Mouse (Mus musculus): ENCODE results near the gene Zdhhc8. TPM values are rescaled to one million over a fixed set of nuclear protein-coding genes. Genes with fewer than 3 reads are reported as not detected.
A peak's percentile ranks its signal among the peaks of the same experiment; 100 is the strongest.

Gene Zdhhc8
- total RNA-seq (2021) = 10 to 100 TPM; 68.5 to 70.0 TPM

DNA sequence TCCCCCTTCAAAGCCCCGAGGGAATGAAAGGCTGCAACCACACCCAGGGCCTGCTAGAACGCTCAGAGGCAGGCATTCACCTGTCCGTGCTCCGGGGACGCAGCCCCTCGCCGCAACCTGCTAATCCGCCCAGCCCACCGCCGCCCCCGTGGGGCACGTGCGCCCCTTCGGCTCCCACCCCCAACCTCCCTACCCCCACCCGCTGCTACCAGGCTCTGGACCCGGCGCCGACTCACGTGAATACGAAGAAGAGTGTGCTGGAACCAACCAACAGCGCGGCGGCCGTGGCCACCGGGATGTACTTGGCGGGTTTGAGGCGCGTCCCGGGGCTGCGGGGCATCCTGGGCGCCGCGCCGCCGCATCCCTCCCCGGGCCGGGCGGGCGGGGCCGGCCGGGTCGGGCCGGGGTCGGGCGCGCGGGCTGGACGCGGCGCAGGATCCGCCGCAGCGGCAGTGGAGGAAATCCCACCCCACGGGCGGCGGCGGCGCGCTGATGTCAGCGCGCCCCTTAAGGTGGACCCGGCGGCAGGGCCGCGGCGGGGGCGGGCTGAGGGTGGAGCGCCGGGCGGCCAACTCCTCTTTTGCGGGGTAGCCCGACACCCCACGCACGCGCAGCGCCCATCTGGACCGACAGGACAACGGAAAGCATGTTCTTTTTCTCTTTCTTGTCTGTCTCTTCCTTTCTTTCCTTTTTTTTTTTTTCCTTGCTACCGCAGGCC, at the start of gene Zdhhc8:
Gene Zdhhc8, minus strand, starts transcription at position 466 of the 718 bp plus-strand sequence.
- peak; percentile 74 to 78 for DNase-seq

DNA sequence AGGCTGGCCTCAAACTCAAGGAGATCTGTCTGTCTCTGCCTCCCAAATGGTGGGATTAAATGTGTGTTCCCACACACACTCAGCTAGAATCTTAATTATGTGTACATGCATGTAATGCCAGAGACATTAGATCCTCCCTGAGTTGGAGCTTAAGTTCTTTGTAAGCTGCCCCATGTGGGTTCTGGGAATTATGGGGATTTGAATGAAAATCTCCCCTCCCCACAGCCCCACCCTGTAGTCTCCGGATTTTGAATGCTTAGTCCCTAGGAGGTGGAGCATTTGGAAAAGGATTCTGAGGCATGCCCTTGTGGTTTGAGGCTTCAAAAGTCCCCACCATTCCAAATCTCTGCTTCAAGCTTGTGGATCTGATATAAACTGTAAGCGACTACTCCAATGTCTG, 40.2 kb upstream of the Zdhhc8 start:
- DNase-seq = no peak

DNA sequence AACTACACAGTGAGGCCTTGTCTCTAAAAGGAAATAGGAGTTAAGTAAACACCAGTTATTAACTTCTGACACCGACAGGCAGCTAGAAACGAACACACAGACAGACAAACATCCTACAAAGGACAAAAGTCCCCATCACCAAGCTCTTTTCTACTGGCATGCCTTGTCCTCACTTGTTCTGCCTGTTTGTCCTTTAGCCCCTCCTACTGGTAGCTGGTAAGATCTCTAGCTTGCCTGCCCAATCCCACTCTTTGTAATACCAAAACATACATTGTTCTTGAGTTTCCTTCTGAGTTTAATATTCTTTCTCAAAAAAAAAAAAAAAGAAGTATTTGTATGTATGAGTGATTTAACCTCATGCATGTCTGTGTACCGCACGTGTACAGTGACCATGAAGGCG, 33.2 kb upstream of the Zdhhc8 start:
- no peak for DNase-seq

DNA sequence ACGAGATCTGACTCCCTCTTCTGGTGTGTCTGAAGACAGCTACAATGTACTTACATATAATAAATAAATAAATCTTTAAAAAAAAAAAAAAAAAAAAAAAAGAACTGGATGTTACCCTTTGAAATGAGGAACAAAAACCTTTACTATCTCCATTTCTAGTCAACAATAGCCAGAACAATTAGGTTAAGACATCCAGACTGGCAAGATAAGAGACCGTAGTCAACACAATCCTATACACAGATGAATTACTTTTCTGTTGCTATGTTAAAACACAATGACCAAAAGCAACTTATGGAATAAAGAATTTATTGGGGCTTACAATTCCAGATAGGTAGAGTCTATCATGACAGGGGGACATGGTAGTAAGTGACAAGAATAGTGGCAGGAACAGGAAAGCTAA, 30.1 kb upstream of the Zdhhc8 start:
- no peak for DNase-seq

DNA sequence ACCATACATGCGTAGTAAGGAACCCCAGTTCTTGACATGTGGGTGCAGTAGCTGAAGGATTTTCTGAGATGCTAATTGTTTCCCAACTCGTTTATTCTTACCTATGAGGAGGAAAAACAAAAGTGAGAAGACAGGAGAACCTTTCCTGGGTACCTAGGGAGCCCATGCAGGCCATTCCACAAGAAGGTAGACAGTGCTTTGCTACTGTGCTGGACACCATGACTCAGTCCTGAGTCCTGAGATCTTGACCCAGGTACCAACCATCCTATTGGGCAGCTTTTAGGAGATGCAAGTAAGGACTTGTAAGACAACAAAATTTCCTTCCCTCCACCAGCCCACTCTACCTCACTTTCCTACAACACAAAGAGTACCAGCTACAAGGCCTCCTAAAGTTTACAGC, 23.3 kb upstream of the Zdhhc8 start, which contains the start of gene Gm49776:
Gene Gm49776, minus strand, starts transcription at position 101 of the 400 bp plus-strand sequence.
- DNase-seq = no peak

DNA sequence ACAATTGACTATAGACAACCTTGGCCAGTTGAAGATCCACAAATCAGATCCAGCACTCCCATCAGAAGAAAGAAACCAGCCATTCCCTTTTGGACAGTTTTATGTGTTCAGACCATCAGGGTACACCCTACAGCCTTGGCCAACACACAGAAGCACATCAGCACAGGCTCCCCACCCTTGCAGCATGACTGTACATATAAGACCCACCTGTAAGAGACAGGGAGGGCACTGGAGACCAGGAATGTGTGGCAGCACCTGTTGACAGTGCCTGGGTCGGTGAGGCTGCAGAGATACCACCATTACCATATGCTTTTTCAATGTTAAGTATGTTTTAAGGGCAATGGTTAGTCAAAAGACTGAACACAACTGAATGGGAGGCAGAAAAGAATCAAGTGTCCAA, 18.9 kb upstream of the Zdhhc8 start:
- DNase-seq = no peak

DNA sequence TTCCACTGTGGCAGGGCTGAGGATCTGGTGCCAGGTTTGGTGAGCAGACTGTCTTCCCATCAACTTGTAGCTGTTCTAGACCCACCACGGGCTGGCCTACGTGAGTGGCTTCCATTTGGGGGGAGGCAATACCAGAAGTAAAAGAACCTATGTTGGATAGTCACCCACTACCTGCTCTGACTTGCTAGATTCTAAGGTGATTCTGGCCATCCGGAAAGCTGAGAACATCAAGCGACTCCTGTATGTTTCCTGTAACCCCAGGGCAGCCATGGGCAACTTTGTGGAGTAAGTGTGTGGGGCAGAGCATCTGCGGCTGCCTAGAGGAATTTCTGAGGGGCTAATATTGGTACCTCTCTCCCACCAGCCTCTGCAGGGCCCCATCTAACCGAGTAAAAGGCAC, 17.8 kb upstream of the Zdhhc8 start:
- no peak for DNase-seq

DNA sequence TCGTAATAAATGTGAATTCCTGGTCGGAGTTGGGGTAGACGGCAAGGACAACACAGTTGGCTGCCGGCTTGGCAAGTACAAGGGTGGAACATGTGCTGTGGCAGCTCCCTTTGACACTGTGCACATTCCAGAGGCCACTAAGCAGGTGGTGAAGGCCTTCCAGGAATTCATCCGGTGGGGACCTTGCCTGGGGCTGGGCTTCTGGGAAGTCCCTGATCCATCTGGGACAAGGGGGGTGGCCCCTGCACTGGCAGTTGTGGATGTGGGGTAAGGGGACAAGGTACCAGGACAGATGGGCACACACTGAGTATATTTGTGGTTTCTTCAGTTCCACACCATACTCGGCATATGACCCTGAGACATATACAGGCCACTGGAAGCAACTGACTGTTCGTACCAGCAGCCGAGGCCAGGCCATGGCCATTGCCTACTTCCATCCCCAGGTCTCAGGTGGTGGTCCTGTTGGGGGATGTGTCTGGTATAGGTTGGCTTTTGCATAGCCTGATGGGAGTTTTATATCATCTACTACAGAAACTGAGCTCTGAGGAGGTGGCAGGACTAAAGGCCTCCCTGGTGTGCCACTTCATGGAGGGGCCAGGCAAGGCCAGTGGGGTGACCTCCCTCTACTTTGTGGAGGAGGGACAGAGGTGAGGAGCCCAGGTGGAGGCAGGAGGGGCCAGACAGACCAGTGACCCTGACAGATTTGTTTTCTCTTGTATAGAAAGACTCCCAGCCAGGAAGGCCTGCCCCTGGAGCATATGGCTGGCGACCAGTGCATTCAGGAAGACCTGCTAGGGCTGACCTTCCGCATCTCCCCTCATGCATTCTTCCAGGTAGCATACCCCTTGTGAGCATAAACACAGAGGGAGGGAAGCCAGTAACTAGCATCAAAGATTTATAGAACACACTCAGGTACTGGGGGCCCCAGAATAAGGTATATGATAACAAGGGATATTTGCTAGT, 16.2 kb upstream of the Zdhhc8 start:
- DNase-seq = no peak

DNA sequence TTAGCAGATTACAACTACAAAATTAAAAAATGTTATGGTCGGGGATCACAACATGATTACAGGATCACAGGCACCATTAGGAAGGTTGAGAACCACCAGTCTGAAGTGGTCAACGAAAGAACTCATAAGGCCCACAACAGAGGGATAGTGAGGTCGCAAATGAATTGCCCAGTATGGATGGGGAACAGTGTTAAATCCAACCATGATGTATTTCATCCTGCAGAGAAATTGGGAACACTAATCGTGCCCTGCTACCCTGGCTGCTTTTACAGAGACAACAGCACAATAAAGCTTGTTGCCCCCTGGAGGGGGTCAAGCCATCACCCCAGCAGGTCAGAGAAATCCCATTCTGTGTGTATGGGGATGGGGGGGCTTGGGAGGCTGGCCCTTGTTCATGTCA, 15.3 kb upstream of the Zdhhc8 start:
- DNase-seq = no peak

DNA sequence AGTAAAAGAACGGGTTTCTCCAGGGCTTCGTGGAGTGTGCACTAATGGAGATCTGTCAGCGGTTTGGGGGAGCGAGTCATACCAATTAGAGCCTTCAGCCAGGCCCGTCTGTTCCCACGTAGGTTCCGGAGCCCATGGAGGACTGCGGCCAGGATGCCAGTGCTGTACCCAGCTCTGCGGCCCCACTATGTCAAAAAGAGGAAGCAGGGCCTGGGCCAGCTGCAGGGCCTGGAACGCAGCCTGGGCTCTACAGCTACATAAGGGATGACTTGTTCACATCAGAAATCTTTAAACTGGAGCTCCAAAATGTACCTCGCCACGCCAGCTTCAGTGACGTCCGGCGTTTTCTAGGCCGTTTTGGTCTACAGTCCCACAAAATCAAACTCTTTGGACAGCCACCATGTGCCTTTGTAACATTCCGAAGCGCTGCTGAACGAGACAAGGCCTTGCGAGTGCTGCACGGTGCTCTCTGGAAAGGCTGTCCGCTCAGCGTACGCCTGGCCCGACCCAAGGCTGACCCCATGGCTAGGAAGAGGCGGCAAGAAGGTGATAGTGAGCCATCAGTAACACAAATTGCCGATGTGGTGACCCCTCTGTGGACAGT, 14.5 kb upstream of the Zdhhc8 start:
- DNase-seq = peak in 1 of 2 experiments; percentile 50

DNA sequence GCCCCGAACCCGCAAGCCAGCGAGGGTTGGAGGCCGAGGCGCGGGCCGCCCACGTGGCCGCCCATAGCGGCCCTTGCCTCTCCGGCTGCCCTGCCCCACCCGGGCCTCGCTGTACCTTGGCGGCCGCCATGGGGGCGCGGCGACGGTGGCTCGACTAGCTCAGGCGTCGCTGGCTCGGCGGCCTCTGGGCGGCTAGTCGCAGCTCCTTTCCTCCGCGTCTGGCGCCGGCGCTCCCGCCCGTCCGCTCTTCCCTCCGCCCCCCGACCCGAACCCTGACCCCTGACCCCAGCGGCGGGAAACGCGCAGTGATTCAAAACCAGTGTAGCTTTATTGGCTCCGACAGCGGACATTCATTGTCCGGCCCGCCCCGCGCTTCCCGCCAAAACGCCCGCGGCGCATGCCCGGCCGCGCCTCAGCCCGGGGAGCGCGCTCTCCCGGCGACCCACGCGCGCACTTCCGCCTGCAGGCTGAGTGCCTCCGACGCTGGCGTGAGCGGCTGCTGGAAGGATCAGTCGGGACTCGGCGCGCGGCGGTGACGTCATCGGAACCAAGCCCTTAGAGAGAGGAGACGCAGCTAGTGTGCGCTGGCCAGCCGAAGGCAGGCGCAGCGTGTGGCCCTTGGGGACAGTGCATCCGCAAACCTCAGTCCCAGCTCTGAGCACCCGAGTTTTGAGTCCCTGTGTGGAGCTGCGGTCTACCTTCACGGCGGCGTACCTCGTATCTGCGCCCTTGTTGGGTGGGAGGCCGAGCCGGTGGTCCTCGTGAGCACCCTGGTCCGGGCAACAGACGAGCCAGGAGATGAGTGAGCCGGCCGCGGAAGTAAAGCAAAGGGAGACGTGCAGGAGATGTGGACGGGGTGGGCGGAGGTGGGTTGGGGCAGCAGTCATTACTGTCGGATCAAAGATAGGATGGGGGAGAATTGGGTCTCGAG, 13.8 kb upstream of the Zdhhc8 start, which contains the start of the genes Trmt2a and Ranbp1:
Gene Trmt2a, plus strand, starts transcription at position 247 of the 931 bp plus-strand sequence.
Gene Ranbp1, minus strand, starts transcription at position 300 of the 931 bp plus-strand sequence.
- peak; percentile 99 for DNase-seq

DNA sequence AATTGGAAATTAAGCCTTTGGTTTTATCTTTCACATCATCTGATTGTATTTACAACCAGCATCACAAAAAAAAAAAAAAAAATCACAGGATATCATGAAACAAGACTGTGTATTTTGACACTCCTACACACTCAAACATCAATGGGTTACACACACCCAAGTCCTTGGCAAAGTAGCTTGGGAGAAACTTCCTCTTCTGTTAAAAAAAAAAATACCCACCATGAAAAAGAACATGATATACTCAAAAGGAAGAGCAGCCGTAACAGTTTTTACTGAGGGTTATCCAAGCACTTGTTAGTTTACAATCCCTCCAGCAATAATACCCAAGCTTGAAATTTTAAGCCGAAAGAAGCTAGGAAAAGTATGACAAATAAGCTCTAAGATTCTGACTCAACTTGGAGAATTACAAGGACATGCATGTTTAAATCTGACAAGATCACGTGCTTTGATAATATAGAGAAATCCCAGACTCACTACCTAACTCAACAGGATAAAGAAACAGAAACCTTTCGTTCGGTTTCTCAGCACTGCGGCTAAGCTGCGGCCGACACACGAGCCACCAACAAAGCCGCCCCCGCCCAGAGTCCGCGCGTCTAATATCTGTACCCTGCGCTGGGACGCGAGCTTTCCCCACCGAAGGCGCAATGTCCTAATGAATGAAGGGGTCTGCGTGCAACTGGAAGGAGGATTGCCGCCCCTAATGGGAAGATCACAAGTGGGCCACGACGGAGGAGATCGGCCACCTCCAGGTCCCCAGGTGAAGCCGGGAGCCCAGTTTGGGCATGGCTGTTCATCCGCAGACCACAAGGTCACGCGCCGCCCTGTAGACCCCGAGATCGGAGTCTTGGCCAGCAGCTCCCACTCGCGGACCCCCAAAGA, 12.8 kb upstream of the Zdhhc8 start:
- DNase-seq = peak in 1 of 2 experiments; percentile 33

DNA sequence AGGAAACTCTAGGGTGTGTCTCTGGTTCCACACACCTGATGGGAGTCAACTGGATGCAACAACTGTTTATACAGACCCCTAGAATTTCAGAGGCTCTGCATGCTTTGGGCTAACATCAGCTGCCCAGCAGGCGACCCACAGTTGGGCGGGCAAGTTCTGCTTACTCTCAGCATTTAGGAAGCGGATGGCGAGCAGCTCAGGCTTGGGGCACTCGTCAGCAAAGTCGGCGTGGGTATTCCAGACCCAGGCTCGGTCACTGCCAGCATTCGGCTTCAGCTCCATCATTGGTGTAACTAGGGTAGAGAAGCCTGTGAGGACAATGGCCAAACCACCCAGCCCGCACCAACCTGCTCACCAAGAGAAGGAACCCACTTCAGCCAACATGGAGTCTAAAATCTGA, 6.6 kb upstream of the Zdhhc8 start:
- no peak for DNase-seq

DNA sequence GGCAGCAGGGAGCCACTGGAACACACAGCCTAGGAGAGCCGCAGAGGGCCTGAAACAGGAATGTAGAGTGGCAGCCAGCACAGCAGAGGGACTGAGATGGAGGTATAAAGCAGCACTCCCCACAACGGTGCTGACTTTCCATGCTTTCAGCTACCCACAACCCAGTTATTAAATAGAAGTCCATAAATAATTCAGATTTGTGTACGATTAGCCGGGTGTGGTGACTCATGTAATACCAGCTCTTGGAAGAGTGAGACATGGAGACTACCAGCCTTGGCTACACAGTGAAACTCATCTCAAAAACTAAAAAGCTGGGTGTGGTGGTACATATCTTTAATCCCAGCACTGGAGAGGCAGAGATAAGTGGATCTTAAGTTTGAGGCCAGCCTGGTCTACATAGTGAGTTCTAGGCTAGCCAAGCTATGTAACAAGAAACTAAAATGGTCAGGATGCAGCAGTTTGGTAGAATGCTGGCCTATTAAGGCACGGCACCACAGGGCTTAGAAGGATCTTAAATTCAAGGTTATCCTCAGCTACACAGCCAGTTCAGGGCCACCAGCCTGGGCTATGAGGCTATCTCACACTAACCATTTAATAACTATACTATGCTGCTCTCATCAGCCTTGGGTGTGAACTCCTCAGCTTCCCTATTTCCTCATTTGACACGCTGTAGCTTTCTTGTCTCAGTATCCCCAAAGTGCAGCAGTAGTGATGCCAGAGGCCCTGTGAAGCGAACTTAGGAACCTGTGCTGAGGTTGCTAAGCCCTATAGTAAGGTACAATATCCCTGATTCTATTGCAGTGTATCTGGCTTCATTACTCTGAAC, 2.0 kb upstream of the Zdhhc8 start:
- DNase-seq = no peak

DNA sequence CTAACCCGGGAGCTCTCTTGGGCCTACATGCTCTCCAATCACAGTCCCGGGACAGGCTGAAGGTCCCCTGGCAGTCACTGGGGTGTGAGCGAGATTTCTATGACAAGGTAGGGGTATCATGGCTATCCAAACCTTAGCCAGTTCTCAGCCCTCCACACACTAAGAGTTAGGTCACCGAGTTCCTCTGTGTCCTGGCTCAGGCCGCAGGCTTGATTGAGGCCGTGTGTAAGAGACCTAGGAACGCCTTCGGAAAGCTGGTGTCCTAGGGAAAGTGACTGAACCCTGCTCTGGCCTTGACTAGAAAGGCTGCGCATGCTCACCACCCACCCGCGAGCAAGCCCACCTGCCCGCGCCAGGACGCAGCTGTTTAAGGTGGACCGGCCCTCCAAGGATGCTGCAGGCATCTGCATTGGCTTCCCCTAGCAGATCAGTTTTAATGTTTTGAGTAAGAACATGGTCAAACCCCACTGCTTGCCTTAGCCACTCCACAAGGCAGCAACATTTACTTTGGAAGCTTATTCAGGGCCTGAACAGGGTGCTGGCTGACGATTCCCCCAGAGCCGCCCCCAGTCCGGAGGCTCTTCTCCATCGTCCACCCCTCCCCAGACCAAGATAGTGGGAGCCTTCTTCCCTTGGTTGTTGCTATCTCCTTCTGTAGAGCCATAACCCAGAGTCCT, 591 bp upstream of the Zdhhc8 start:
- peak; percentile 66 to 74 for DNase-seq

DNA sequence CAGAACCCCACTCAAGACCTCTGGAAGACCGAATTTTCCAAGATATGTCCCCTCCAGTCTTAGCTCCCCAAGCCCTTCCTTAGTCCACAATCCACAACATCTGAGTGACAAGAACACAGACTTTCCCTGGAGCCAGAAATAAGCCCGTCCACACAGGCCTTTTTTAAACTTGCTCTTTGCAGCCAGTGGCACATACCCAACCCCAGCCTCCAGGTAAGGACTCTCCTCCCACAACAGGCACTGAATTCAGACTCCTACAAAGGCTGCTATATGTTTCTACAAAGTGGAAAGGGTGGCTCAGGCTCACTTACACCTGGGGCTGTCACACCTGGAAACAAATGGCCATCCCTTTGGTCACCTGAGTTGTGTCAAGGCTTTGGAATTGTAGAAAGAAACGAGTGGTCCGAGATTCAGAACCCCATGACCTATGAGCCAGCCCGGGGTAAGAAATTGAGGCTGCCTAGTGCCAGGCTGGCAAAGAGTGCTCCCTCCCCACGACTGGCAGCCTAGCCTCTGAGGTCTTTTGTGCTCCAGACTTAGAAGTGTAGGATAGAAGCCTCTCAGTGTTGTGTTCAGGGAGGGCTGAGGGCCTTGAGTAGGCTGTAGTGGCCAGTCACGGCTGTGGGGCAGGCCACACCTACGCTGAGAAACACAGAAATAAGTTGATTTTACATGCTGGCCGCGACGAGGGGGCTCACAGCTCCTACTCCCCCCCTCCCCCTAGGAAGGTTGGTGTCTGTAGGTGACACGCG, 841 bp downstream of the Zdhhc8 start:
- DNase-seq = no peak

DNA sequence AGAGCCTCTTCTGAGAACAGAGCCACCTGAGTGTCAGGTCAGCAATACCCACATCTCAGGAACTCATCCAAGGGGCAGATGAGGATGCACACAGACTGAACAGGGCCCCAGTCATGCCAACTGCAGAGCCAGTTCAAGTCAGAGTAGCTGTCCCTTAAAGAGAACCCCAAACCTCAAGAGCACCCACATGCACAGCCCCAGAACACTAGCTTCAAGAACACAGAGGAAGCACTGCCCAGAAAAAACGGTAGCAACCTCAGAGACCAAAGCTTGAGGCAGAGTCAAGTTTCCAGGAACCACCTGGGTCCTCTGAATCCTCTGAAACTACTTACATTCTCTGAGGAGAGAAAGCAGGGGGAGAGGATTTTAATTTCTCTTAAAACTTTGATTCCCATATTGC, 1.5 kb downstream of the Zdhhc8 start:
- no peak for DNase-seq

DNA sequence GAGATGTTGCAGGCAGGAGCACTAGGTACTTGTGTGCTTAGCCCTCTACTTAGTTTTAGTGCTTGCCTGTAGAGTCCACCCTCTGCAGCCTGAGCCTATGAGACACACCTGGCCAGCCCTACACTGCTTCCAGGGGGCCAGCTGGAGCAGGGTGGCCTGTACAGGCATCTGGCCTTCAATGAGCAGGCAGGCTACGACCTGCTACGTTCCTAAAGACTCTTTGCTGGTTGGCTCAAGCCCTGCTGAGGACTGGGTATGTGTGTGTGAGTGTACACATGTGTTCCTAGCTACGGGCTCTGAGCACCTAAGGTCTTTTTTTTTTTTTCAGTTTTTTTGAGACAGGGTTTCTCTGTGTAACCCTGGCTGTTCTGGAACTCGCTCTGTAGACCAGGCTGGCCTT, 3.5 kb downstream of the Zdhhc8 start:
- DNase-seq = no peak

Data from layer of hippocampus, postnatal 36 days (tissue).